Mouse (Mus musculus) stomach, postnatal 0 days (tissue): ENCODE results near the gene Lifr. TPM values are rescaled to one million over a fixed set of nuclear protein-coding genes. Genes with fewer than 3 reads are reported as not detected.

Source experiments
- ATAC-seq: fragments of 200-750 bp; cut with Nextera tagmentation; 2 replicates; pipeline ENCODE4 v1.8.0; 2017; ENCODE audit not compliant: low FRiP score, low TSS enrichment
- DNase-seq: peaks from one replicate; pipeline ENCODE4 v3.0.0-alpha.2; 2016; ENCODE audit warnings: low spot score
- H3K27ac ChIP-seq: fragments of 300-500 bp; sonication (generic); replicated peaks from 2 replicates; pipeline ENCODE4 v1.5.1; 2014; ENCODE audit warnings: mild to moderate bottlenecking, control low read depth
- H3K27me3 ChIP-seq: fragments of 300-500 bp; sonication (generic); 2 replicates; pipeline ENCODE4 v1.6.1; 2014; ENCODE audit warnings: low read length; ENCODE audit not compliant: control insufficient read depth, insufficient read depth
- H3K36me3 ChIP-seq: fragments of 300-500 bp; sonication (generic); 2 replicates; pipeline ENCODE4 v1.6.1; 2014; ENCODE audit warnings: low read length, mixed read lengths; ENCODE audit not compliant: control insufficient read depth, insufficient read depth
- H3K4me1 ChIP-seq: fragments of 300-500 bp; sonication (generic); replicated peaks from 2 replicates; pipeline ENCODE4 v1.6.1; 2014; ENCODE audit warnings: antibody characterized with exemption; ENCODE audit not compliant: control insufficient read depth, insufficient read depth
- H3K4me2 ChIP-seq: fragments of 300-500 bp; sonication (generic); replicated peaks from 2 replicates; pipeline ENCODE4 v1.6.1; 2014; ENCODE audit warnings: low read depth, mild to moderate bottlenecking, control low read depth, moderate library complexity
- H3K4me3 ChIP-seq: fragments of 300-500 bp; sonication (generic); 2 replicates; pipeline ENCODE4 v1.5.1; 2014; ENCODE audit warnings: low read depth, low read length, control low read depth
- H3K9ac ChIP-seq: fragments of 300-500 bp; sonication (generic); 2 replicates; pipeline ENCODE4 v1.6.1; 2014; ENCODE audit warnings: mild to moderate bottlenecking, low read length, control low read depth, mixed read lengths
- H3K9me3 ChIP-seq: fragments of 300-500 bp; sonication (generic); 2 replicates; pipeline ENCODE4 v1.6.1; 2016; ENCODE audit warnings: low read length; ENCODE audit not compliant: control insufficient read depth
- CTCF ChIP-seq: IDR thresholded peaks from 2 replicates; pipeline ENCODE4 v1.5.1; 2016; ENCODE audit warnings: antibody characterized with exemption, low read depth, mild to moderate bottlenecking, moderate library complexity
- EP300 ChIP-seq: optimal IDR thresholded peaks from 2 replicates; pipeline ENCODE3; 2016; ENCODE audit warnings: antibody characterized with exemption
- WGBS: fragments of 180-500 bp; shearing (Covaris S2); extraction: QIAGEN DNeasy Blood & Tissue Kit; methylation state at CpG from one replicate; pipeline ENCODE4 v1.1.7; 2014; 5-methylcytosine and 5-hydroxymethylcytosine counted together
- polyA plus RNA-seq: library from polyadenylated mRNA; unstranded; fragments of >200 nt; fragmentation: Nextera tagmentation; extraction: Ambion mirVana; gene quantifications from 2 replicates; pipeline ENCODE4 v1.2.1, GENCODE M21; 2015

The Lifr gene
- polyA plus RNA-seq, 1 experiment from 2014 or later: 15.6 TPM

DNA sequence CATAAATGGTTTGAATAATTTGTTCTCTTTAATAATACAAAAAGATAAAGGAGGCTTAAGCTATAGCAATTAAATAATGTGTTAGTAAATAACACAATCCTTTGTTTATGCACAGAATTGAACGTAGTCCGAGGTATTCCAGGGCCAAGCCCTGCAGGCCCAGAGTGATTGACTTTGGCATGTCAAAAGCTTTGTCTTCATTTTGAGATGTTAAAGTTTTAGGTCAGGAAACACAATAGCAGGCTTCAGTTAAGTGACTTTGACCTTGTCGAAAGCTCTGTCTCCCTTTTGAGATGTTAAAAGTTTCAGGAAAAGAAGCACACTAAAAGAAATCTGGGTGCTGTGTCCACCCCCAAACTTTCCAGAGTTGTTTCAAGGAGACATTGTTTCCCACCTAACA lies 26.3 kb downstream of the Lifr start:
- 79% methylated on average over 3 of the region's 3 CpGs for WGBS
- Histone ChIP-seq H3K4me1 (no peaks in the 10 kb centered on the region), H3K9me3 (no peaks in the 10 kb centered on the region), H3K27ac (no peak overlapping the region), H3K4me3 (no peak overlapping the region), H3K9ac (no peak overlapping the region), H3K36me3 (no peaks in the 10 kb centered on the region), H3K4me2 (no peak overlapping the region), H3K27me3 (no peaks in the 10 kb centered on the region)
- ATAC-seq (no peak), DNase-seq (no peak)
- TF ChIP-seq CTCF: no peak
- TF ChIP-seq EP300: no peak

DNA sequence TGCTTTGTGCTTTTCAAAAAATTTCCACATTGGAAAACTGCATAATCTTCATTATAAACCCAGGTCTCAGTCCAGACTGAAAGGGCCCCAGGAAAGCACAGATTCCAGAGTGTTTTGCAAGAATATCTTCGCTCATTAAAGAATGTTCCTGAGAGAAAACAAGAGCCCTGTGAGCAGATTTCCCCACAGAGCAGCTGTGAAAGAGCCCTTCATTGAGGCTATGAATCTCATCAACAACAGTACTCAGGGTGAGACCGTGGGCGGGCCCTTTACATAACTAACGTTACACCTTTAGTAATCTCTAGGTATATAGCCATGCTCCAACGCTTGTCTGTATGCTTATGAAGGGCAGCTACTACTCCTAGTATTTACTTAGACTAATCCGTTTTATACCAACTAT lies 27.5 kb downstream of the Lifr start:
- H3K27ac ChIP-seq: no peak overlapping the region
- H3K9ac ChIP-seq: no peak overlapping the region
- no peak overlapping the region for H3K4me3 ChIP-seq
- ATAC-seq: no peak
- H3K27me3 ChIP-seq: no peaks in the 10 kb centered on the region
- no peaks in the 10 kb centered on the region for H3K4me1 ChIP-seq
- TF ChIP-seq CTCF (no peak), EP300 (no peak)
- no peaks in the 10 kb centered on the region for H3K9me3 ChIP-seq
- H3K4me2 ChIP-seq: no peak overlapping the region
- no peak for DNase-seq
- no peaks in the 10 kb centered on the region for H3K36me3 ChIP-seq
- 55% methylated on average over 6 of the region's 6 CpGs for WGBS

DNA sequence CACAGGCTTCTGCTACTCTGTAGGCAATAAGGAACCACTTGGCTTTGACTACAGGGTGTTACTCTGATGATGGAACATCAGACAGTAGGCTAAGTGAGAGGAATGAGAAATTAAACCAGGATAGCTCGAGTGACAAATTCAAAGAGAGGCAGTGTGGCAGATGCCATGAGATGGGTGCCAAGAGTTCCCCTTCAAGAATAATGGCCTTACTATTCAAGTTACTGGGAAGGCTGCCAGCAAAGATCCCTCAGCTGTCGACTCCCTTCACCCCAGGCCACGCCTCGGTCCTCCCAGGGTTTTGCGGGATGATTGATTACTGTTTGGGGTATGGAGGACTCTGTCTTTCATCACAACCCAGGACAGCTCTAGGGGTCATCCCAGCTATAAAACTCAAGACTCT lies 28.4 kb downstream of the Lifr start:
- Histone ChIP-seq H3K27ac (no peak overlapping the region), H3K4me1 (no peaks in the 10 kb centered on the region), H3K9ac (no peak overlapping the region), H3K9me3 (no peaks in the 10 kb centered on the region), H3K36me3 (no peaks in the 10 kb centered on the region), H3K27me3 (no peaks in the 10 kb centered on the region), H3K4me2 (no peak overlapping the region), H3K4me3 (no peak overlapping the region)
- DNase-seq: no peak
- 25% methylated on average over 5 of the region's 5 CpGs for WGBS
- peak; percentile 38; the same call in 1 of the 2 replicates for ATAC-seq
- TF ChIP-seq CTCF: no peak
- no peak for TF ChIP-seq EP300

DNA sequence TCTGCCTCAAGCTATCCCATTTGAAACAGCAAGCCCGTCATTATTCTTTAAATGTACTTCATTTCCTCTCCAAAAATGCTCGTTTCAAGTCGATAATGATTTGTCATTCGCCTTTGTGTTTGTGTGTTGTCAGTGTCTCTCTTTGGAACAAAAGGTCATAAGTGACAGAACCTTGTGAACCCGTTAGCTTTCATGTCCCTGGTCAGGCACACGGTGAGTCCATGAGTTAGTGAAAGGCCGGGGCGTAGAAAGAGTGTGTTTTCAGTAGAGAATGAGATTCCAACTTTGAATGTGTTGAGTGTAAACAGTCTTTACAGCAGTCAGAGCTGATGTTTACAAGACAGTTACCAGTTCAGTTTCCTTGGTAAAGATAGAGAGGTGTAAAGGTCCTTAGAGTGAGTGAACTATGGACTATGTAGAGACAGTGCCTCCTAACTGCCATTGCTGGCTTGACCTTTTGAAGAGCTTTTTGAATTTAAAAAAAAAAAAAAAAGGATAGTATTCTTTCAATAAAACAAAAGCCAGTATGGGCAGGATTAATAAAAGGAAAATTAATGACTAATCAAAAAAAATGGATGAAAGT lies 29.6 kb downstream of the Lifr start:
- Histone ChIP-seq H3K27ac (no peak overlapping the region), H3K9me3 (no peaks in the 10 kb centered on the region), H3K4me1 (no peaks in the 10 kb centered on the region), H3K9ac (no peak overlapping the region), H3K36me3 (no peaks in the 10 kb centered on the region), H3K27me3 (no peaks in the 10 kb centered on the region), H3K4me3 (no peak overlapping the region), H3K4me2 (no peak overlapping the region)
- TF ChIP-seq CTCF (0 out of 2 replicates have a peak, but pooled peaks have one; percentile 5), EP300 (no peak)
- 50% methylated on average over 8 of the region's 8 CpGs for WGBS
- DNase-seq (no peak), ATAC-seq (no peak)

DNA sequence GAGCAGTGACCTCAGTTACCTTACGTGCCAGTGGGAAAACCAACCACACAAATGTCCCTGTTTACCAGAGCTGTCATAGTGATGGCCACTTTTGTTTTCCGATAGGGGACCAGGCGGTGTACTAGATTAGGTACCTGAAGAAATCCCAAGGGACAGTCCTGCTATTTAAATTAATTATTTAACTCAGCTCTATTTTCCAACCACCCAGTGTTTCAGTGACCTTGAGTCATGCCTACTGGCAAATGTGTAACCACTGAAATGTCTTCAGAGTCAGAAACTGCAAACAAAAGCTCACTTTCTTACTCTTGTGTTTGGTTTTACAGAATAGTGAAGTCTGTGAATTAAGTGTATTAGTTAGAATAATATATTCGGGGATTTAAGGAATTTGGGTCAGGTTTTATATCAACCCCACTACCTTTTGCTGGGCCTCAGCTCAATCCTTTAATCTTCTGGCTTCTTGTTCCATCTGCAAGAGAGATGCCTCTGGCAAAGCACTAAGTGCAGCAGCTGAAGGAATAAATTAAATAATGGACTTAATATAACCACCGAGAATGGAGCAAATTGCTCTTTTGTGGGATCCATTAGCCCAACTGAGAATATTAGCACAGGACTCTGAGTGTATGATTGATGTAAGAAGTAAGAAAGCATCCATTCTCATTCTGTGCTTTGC lies 33.5 kb downstream of the Lifr start:
- WGBS: 42% methylated on average over 5 of the region's 5 CpGs
- Histone ChIP-seq H3K27me3 (no peaks in the 10 kb centered on the region), H3K9ac (no peak overlapping the region), H3K4me3 (no peak overlapping the region), H3K36me3 (no peaks in the 10 kb centered on the region), H3K4me1 (no peaks in the 10 kb centered on the region), H3K9me3 (no peaks in the 10 kb centered on the region), H3K27ac (no peak overlapping the region), H3K4me2 (no peak overlapping the region)
- no peak for ATAC-seq
- DNase-seq: no peak
- TF ChIP-seq EP300 (no peak), CTCF (no peak)

DNA sequence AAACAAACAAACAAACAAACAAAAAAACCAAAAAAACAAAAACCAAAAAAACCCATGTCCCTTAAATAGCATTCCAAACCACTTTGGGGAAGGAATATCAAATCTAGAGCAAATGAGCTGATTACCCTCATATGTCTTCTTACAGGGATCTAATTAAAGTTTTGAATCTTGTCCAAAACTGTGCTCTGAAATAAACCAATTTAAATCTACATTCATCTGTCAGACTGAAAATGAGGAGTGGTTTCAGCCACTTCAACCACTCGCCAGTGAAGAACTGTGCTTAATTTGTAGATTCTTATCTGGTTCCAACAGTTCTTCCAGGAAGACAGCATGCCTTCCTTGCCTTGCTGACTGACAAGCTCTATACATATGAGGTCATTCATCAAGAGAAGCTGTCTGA lies 35.8 kb downstream of the Lifr start:
- Histone ChIP-seq H3K9me3 (no peaks in the 10 kb centered on the region), H3K27ac (no peak overlapping the region), H3K27me3 (no peaks in the 10 kb centered on the region), H3K9ac (no peak overlapping the region), H3K36me3 (no peaks in the 10 kb centered on the region), H3K4me1 (peaks cover 7% of the 10 kb centered on the region; the same call in 1 of the 2 replicates), H3K4me3 (no peak overlapping the region), H3K4me2 (no peak overlapping the region)
- WGBS: 38% methylated on average over 1 of the region's 1 CpGs
- ATAC-seq (no peak), DNase-seq (no peak)
- no peak for TF ChIP-seq CTCF
- TF ChIP-seq EP300: no peak
